Mouse (Mus musculus): ENCODE measurements at regions not wholly inside any gene's neighbourhood (a gene's known extent, or its start where the extent isn't known, plus 50 kb on each side); places are given as distances from the start of the nearest gene placed in this dataset.
"Not testable (repeated sequence)": the region's sequence is repeated elsewhere in the genome, so short reads cannot be mapped to it uniquely, and the experiment has no call there.

DNA sequence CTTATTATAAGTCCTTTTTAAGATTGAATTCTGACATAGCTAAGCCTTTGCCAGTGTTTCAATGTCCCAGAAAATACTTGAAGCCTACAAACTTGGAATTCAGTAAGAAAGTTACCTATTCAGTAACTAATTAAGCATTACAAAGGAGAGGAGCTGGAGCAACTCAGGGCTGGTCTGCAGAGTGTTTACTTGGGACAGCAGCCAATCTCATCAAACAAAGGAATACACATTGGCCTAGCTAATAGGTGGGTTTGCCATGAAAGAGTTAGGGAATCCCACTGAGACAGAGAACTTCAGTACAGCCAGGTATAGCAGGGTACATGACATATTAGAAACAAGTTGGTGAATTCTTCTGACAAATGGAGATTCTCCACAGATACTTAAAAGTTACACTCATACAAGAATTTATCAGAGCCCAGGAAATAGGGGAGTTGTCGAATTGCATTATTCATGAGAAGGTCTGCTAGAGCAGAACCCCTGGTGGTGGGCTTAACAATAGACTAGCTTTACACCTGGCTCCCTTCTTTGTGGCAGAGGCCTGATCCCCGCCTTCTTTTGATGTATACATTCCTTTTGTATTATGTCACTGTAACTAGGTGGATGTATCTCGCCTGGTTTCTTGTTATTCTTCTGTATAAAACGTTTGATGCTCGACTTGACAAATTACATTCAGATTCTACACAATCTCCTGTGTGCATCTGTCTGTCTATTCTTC is 525.2 kb downstream of the 4930447F04Rik start:
- not testable (repeated sequence) for DNase-seq

DNA sequence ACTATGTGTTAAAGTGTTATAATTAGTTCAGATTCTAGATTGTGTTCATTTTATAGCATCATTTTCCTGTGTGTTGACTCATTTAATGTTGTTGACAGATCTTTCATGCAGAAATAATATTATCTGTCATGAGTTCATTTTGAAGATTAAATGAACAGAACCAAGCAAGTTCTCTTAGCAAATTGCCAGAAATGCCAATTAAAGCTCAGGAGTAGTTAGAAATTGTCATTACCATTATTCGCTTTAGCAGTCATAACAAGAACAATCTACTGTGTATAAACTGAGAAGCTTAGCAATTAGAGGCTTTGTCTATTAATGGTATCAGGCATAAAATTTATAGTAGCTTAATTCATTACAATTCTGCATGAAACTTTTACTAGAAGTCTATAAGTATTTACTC is 534.2 kb downstream of the 4930447F04Rik start:
- no peak for DNase-seq

DNA sequence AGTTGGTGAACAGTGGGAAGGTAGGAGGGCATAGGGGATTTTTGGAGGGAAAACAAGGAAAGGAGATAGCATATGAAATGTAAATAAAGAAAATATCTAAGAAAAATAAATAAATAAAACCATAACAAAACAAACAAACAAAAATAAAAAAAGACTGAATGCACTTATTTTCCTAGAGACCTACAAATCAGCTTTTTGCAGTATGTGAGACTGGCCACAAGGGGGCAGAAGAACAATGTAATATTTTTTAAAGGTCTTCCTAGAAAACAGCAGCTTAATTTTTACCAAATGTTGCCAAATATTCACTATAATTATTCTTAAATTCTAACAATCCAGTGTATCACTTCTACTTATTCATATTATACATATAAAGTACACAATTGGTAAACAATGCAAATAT is 569.4 kb downstream of the 4930447F04Rik start:
- DNase-seq: peak; percentile 3

DNA sequence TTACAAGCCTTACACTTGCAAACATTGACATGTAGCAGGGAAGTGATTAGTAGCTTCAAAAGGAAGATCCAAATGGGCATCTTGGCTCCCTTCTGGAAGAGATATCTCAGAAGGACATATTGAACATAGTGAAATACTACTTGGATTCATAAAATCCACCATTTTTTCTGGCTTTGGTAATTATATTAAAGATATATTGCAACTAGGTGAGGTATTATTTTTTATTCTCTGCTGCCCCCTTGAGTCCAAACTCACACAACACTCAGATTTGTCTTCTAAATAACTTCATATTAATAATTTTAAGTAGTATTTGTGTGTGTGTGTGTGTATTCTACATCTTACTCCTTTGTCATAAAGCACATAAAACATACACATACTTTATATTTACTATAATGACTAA is 588.5 kb downstream of the 4930447F04Rik start:
- DNase-seq: no peak

All from adrenal gland, postnatal 14 days (tissue).